Mouse (Mus musculus) intestine, postnatal 0 days (tissue): ENCODE measurements around the gene Tgfbr3. TPM values are rescaled to one million over a fixed set of nuclear protein-coding genes. Genes with fewer than 3 reads are reported as not detected.

ENCODE experiments used
- ATAC-seq: fragments of 200-750 bp; cut with Nextera tagmentation; 2 replicates; pipeline ENCODE4 v1.8.0; 2017; ENCODE audit warnings: mild to moderate bottlenecking, moderate TSS enrichment, moderate library complexity
- H3K27ac ChIP-seq: fragments of 300-500 bp; sonication (generic); 2 replicates; pipeline ENCODE4 v1.5.1; 2014; ENCODE audit warnings: mild to moderate bottlenecking, low read depth, low read length, moderate library complexity
- H3K27me3 ChIP-seq: fragments of 300-500 bp; sonication (generic); replicated peaks from 2 replicates; pipeline ENCODE4 v1.6.1; 2014; ENCODE audit warnings: low read length, mixed read lengths; ENCODE audit not compliant: control insufficient read depth, insufficient read depth
- H3K36me3 ChIP-seq: fragments of 300-500 bp; sonication (generic); 2 replicates; pipeline ENCODE4 v1.6.1; 2014; ENCODE audit warnings: mild to moderate bottlenecking, moderate library complexity; ENCODE audit not compliant: control insufficient read depth, insufficient read depth
- H3K4me1 ChIP-seq: fragments of 300-500 bp; sonication (generic); replicated peaks from 2 replicates; pipeline ENCODE4 v1.6.1; 2014; ENCODE audit warnings: antibody characterized with exemption, low read length, mixed read lengths; ENCODE audit not compliant: control insufficient read depth, insufficient read depth
- H3K4me2 ChIP-seq: fragments of 300-500 bp; sonication (generic); replicated peaks from 2 replicates; pipeline ENCODE4 v1.6.1; 2014; ENCODE audit warnings: low read depth, mild to moderate bottlenecking, moderate library complexity
- H3K4me3 ChIP-seq: fragments of 300-500 bp; sonication (generic); 2 replicates; pipeline ENCODE4 v1.5.1; 2014; ENCODE audit warnings: low read depth, low read length
- H3K9ac ChIP-seq: fragments of 300-500 bp; sonication (generic); 2 replicates; pipeline ENCODE4 v1.6.1; 2014; ENCODE audit warnings: mild to moderate bottlenecking, low read depth, low read length
- H3K9me3 ChIP-seq: fragments of 300-500 bp; sonication (generic); 2 replicates; pipeline ENCODE4 v1.6.1; 2016; ENCODE audit warnings: mixed run types; ENCODE audit not compliant: control insufficient read depth
- CTCF ChIP-seq: sonication (generic); IDR thresholded peaks from 2 replicates; pipeline ENCODE4 v1.5.1; 2016; ENCODE audit warnings: low read depth, mild to moderate bottlenecking, control low read depth, antibody characterized with exemption, moderate library complexity
- WGBS: fragments of 180-500 bp; shearing (Covaris S2); extraction: QIAGEN DNeasy Blood & Tissue Kit; methylation state at CpG from one replicate; pipeline ENCODE4 v1.1.7; 2014; 5-methylcytosine and 5-hydroxymethylcytosine counted together
- polyA plus RNA-seq: library from polyadenylated mRNA; unstranded; fragments of >200 nt; fragmentation: Nextera tagmentation; extraction: Ambion mirVana; gene quantifications from 2 replicates; pipeline ENCODE4 v1.2.1, GENCODE M21; 2015

The Tgfbr3 gene
- polyA plus RNA-seq, 1 experiment from 2014 or later, result 7.5 TPM

DNA sequence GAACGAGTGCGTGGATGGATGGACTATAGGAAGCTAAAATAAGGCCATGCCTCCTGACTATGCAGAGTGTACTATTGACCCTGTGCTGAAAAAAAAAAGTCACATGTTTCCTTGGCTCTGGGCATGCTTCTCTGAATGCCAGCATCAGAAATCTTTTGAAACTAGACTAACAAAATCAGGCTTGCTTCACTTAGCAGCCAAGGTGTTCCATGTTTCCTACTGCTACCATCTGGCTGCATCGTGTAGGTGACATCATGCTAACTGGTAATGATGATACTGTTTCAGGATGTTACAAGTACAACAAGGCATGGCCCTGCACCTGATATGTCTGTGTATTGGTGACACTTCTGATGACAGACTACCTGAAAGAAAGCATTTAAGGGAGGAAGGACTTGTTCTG is 189.8 kb downstream of the Tgfbr3 start:
- WGBS, result 78% methylated on average over 3 of the region's 3 CpGs
- no peaks in the 10 kb centered on the region; the same call in 1 of the 2 replicates for H3K4me1 ChIP-seq
- H3K27me3 ChIP-seq, result no peaks in the 10 kb centered on the region
- no peak overlapping the region for H3K9ac ChIP-seq
- H3K36me3 ChIP-seq, result no peaks in the 10 kb centered on the region
- no peak overlapping the region for H3K4me2 ChIP-seq
- H3K4me3 ChIP-seq, result no peak overlapping the region
- no peak for ATAC-seq
- no peak overlapping the region for H3K27ac ChIP-seq
- H3K9me3 ChIP-seq, result no peaks in the 10 kb centered on the region
- TF ChIP-seq CTCF, result no peak

DNA sequence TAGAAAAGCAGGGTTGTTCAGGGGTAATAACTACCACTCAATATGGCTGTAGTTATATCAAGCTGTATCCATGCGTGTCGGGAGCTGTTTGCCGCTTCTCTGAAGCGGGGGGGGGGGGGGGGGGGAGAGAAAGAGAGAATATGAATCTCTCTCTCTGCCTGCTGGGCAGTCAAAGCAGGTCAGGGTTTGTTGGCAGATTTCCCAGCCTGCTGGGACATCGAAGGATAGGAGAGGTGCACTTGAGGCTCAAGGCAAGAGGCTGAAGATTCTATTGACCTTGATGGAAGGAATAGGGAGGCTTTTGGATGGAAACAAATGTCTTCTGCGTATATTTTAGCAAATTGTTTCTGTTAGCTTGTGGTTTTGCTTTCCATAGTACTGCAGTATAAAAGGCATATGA is 190.4 kb downstream of the Tgfbr3 start:
- H3K9ac ChIP-seq, result no peak overlapping the region
- H3K4me2 ChIP-seq, result no peak overlapping the region
- no peak for ATAC-seq
- H3K27me3 ChIP-seq, result no peaks in the 10 kb centered on the region
- no peaks in the 10 kb centered on the region; the same call in 1 of the 2 replicates for H3K4me1 ChIP-seq
- 51% methylated on average over 6 of the region's 6 CpGs for WGBS
- no peak overlapping the region for H3K27ac ChIP-seq
- H3K9me3 ChIP-seq, result no peaks in the 10 kb centered on the region
- no peak overlapping the region for H3K4me3 ChIP-seq
- H3K36me3 ChIP-seq, result no peaks in the 10 kb centered on the region
- no peak for TF ChIP-seq CTCF

DNA sequence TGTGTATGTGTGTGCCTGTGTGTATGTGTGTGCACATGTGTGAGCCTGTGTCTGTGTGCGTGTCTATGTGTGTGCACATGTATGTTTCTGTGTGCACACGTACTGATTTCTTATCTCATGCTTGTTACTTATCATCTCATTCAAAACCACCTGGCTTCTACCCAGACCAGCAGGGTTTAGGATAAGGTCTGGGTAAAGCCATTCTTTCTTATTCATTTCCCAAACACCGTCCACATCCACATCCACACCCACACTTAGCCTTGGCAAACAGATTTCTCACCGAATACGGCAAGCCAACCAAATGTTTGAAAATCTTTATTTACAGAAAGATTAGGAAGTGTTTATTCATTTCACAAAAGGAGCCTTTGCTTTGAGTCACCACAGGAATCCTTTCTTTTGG is 191.4 kb downstream of the Tgfbr3 start:
- H3K36me3 ChIP-seq, result no peaks in the 10 kb centered on the region
- no peaks in the 10 kb centered on the region for H3K9me3 ChIP-seq
- no peak overlapping the region for H3K4me3 ChIP-seq
- H3K9ac ChIP-seq, result no peak overlapping the region
- H3K27ac ChIP-seq, result no peak overlapping the region
- H3K4me1 ChIP-seq, result no peaks in the 10 kb centered on the region
- no peak for TF ChIP-seq CTCF
- 38% methylated on average over 5 of the region's 5 CpGs for WGBS
- ATAC-seq, result no peak
- no peaks in the 10 kb centered on the region for H3K27me3 ChIP-seq
- H3K4me2 ChIP-seq, result no peak overlapping the region

DNA sequence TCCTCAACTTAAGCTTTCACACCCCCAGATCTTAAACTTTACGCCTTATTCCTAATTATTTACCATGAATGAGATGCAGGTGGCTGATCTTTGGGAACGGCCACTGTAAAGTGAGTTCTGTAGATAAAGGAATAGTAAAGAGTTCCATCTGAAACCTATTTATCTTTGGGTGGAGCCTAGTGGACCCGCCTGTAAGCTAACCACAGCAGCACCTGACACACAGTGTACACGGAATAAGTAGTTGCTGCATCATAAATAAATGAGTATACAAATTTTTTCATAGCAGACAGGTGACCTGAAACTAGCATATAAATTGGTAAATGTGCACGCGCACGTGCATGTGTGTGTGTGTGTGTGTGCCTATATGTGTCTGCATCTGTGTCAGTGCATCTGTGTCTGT is 192.1 kb downstream of the Tgfbr3 start:
- no peak overlapping the region for H3K27ac ChIP-seq
- H3K9me3 ChIP-seq, result no peaks in the 10 kb centered on the region
- TF ChIP-seq CTCF, result no peak
- no peaks in the 10 kb centered on the region for H3K27me3 ChIP-seq
- ATAC-seq, result no peak
- H3K4me3 ChIP-seq, result no peak overlapping the region
- no peak overlapping the region for H3K9ac ChIP-seq
- 57% methylated on average over 7 of the region's 7 CpGs for WGBS
- no peaks in the 10 kb centered on the region for H3K4me1 ChIP-seq
- H3K4me2 ChIP-seq, result no peak overlapping the region
- no peaks in the 10 kb centered on the region for H3K36me3 ChIP-seq

DNA sequence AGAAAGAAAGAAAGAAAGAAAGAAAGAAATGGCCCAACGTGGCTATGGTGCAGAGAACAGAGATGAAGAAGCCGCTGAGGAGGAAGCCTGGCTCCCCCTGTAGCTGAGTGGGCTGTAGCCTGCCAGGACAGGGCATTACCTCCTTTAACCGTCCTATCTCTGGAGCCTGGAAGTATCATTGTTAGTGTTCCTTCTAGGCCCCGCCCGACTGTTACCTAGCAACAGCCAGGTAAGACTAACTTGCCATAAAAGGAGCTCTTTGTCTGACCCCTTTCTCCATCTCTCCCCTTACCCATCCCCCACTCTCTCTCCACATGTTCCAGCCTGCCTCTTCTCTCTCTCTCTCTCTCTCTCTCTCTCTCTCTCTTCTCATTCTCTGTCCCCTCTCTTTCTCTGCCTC is 195.2 kb downstream of the Tgfbr3 start:
- ATAC-seq, result no peak
- no peak for TF ChIP-seq CTCF
- Histone ChIP-seq H3K9ac (no peak overlapping the region), H3K27ac (no peak overlapping the region), H3K4me3 (no peak overlapping the region), H3K4me2 (no peak overlapping the region), H3K4me1 (no peaks in the 10 kb centered on the region), H3K27me3 (no peaks in the 10 kb centered on the region), H3K36me3 (no peaks in the 10 kb centered on the region), H3K9me3 (no peaks in the 10 kb centered on the region)
- 21% methylated on average over 5 of the region's 5 CpGs for WGBS

DNA sequence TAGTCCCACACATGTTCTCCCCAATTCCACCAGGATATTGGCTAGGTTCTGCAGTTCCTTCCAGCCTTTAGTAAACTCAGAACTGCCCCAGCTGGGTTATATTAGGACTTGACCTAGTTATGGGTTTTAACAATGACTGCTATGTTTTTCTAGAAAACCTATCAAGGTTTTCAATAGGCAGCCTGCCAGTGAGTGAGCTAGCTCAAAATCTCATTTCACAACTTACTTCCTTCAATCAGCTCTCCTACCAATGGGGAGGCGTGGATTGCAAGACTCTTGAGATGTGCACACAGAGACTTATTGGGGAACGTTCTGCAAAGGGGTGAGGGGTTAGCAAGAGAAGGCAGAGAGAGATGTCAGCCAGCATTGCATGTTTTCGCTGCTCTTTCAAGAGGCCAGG is 196.2 kb downstream of the Tgfbr3 start:
- Histone ChIP-seq H3K27ac (no peak overlapping the region), H3K4me1 (no peaks in the 10 kb centered on the region; the same call in 1 of the 2 replicates), H3K4me2 (no peak overlapping the region), H3K36me3 (no peaks in the 10 kb centered on the region), H3K9me3 (no peaks in the 10 kb centered on the region), H3K4me3 (no peak overlapping the region), H3K9ac (no peak overlapping the region), H3K27me3 (no peaks in the 10 kb centered on the region)
- ATAC-seq, result no peak
- WGBS, result 80% methylated on average over 3 of the region's 3 CpGs
- no peak for TF ChIP-seq CTCF

DNA sequence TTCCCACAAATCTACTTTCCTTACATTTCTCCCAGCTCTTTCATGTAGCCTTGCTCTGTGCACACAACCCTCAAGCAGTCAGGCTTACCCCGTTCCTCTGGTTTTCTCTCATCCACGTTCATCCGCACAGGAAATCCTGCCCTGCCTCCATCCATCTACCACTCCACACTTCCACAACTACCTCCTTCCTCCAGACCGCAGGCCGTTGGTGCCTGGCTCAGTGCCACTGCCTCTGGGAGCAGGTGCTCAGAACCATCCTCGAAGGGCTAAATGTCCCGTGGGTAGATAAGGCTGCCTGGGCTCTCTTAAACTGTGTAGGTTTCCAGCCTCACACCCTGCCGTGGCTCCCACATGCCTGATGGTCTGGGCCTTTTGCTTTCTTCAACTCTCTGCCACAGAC is 197.3 kb downstream of the Tgfbr3 start:
- H3K4me1 ChIP-seq, result peaks cover 4% of the 10 kb centered on the region; the same call in 1 of the 2 replicates
- H3K36me3 ChIP-seq, result no peaks in the 10 kb centered on the region
- H3K9me3 ChIP-seq, result no peaks in the 10 kb centered on the region
- no peak for TF ChIP-seq CTCF
- no peak overlapping the region for H3K27ac ChIP-seq
- no peak overlapping the region for H3K9ac ChIP-seq
- no peak overlapping the region for H3K4me2 ChIP-seq
- H3K27me3 ChIP-seq, result no peaks in the 10 kb centered on the region
- H3K4me3 ChIP-seq, result no peak overlapping the region
- WGBS, result 55% methylated on average over 8 of the region's 8 CpGs
- ATAC-seq, result no peak
